Mouse (Mus musculus): ENCODE data around the gene Rab11fip3.

Gene Rab11fip3

GRCm38 (mm10) chr17:26087059-26087564, 17.8 kb upstream of the Rab11fip3 start:
- DNase-seq (ENCODE audit: low spot score in 2 of 2) = no peak

GRCm38 (mm10) chr17:26080867-26081266, 11.5 kb upstream of the Rab11fip3 start:
- no peak for DNase-seq (ENCODE audit: low spot score in 2 of 2)

- DNase-seq (ENCODE audit: low spot score in 2 of 2) = no peak
These were observed 9.5 kb upstream of the Rab11fip3 start for GRCm38 (mm10) chr17:26078851-26079250.

- DNase-seq (ENCODE audit: low spot score in 2 of 2) = no peak
These were observed 5.9 kb upstream of the Rab11fip3 start for GRCm38 (mm10) chr17:26075246-26075645.

- no peak for DNase-seq (ENCODE audit: low spot score in 2 of 2)
These were observed 781 bp upstream of the Rab11fip3 start for GRCm38 (mm10) chr17:26070136-26070535.

- peak in 1 of 2 experiments; percentile 19 for DNase-seq (ENCODE audit: low spot score in 2 of 2)
These were observed 1.1 kb downstream of the Rab11fip3 start for GRCm38 (mm10) chr17:26068024-26068830.

- no peak for DNase-seq (ENCODE audit: low spot score in 2 of 2)
These were observed 2.8 kb downstream of the Rab11fip3 start for GRCm38 (mm10) chr17:26066488-26067020.

- no peak for DNase-seq (ENCODE audit: low spot score in 2 of 2)
These were observed 4.4 kb downstream of the Rab11fip3 start for GRCm38 (mm10) chr17:26064916-26065315.

GRCm38 (mm10) chr17:26057787-26058567, 11.4 kb downstream of the Rab11fip3 start:
- no peak for DNase-seq (ENCODE audit: low spot score in 2 of 2)

GRCm38 (mm10) chr17:26057278-26057677, 12.1 kb downstream of the Rab11fip3 start:
- no peak for DNase-seq (ENCODE audit: low spot score in 2 of 2)

- DNase-seq (ENCODE audit: low spot score in 2 of 2) = no peak
These were observed 14.2 kb downstream of the Rab11fip3 start for GRCm38 (mm10) chr17:26055164-26055563.

- DNase-seq (ENCODE audit: low spot score in 2 of 2) = no peak
These were observed 15.1 kb downstream of the Rab11fip3 start for GRCm38 (mm10) chr17:26054133-26054845.

- no peak for DNase-seq (ENCODE audit: low spot score in 2 of 2)
These were observed 16.6 kb downstream of the Rab11fip3 start for GRCm38 (mm10) chr17:26052706-26053105.

GRCm38 (mm10) chr17:26052074-26052473, 17.3 kb downstream of the Rab11fip3 start:
- no peak for DNase-seq (ENCODE audit: low spot score in 2 of 2)

- no peak for DNase-seq (ENCODE audit: low spot score in 2 of 2)
These were observed 21.2 kb downstream of the Rab11fip3 start for GRCm38 (mm10) chr17:26048118-26048517.

GRCm38 (mm10) chr17:26046253-26046997, 22.9 kb downstream of the Rab11fip3 start:
- no peak for DNase-seq (ENCODE audit: low spot score in 2 of 2)

- no peak for DNase-seq (ENCODE audit: low spot score in 2 of 2)
These were observed 24.1 kb downstream of the Rab11fip3 start for GRCm38 (mm10) chr17:26045285-26045684.

GRCm38 (mm10) chr17:26043249-26043636, 26.1 kb downstream of the Rab11fip3 start:
- peak; percentile 75 to 95 for DNase-seq (ENCODE audit: low spot score in 2 of 2)

GRCm38 (mm10) chr17:26042599-26043248, 26.6 kb downstream of the Rab11fip3 start:
- no peak for DNase-seq (ENCODE audit: low spot score in 2 of 2)

GRCm38 (mm10) chr17:26041111-26041802, 28.1 kb downstream of the Rab11fip3 start:
- DNase-seq (ENCODE audit: low spot score in 2 of 2) = peak in 1 of 2 experiments; percentile 51
